Mouse (Mus musculus): Measurements from ENCODE around the gene 5330417C22Rik.
"Not testable (repeated sequence)": the region's sequence is repeated elsewhere in the genome, so short reads cannot be mapped to it uniquely, and the experiment has no call there.

Gene 5330417C22Rik

GRCm38 (mm10) chr3:108533114-108533885, 3.0 kb downstream of the 5330417C22Rik start:
- no peak for DNase-seq (ENCODE audit: low spot score)

DNA sequence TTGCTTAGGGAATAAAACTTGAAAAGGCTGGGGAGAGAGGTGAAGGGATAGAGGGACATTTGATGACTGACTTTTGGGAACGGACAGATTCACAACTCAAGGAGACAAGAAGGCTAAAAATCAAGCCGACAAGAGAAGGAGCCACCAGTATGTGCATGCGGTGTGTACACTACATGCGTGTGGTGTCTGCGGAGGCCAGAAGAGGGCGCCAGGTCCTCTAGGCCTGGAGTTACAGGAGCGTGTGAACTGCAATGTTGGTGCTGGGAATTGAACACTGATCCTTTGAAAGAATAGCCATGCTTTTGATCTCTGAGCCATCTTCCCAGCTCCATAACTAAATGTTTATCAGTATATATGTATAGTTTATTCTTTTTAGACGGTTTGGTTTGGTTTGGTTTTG, 7.8 kb downstream of the 5330417C22Rik start:
- DNase-seq (ENCODE audit: low spot score): no peak

DNA sequence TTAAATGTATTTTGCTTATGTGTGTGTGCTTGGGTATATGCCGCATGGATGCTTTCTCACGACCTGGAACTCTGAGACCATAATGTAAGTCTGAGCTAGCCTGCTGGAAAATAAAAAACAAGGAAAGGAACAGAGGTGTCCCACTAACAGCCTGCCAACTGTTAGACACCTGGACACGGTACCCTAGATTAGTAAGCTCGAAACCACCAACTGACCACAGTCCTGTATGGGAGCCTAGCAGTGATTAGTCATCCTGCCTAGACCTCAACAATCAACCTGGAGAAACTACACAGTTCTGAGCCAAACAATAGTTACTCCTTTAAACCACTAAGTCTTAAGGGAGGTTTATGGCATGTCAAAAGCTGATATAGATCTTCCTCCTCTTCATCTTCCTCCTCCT, 12.9 kb downstream of the 5330417C22Rik start:
- no peak for DNase-seq (ENCODE audit: low spot score)

GRCm38 (mm10) chr3:108518276-108518675, 18.1 kb downstream of the 5330417C22Rik start:
- DNase-seq (ENCODE audit: low spot score): no peak

GRCm38 (mm10) chr3:108513465-108513864, 22.9 kb downstream of the 5330417C22Rik start:
- no peak for DNase-seq (ENCODE audit: low spot score)

GRCm38 (mm10) chr3:108510716-108511483, 25.4 kb downstream of the 5330417C22Rik start:
- DNase-seq (ENCODE audit: low spot score): no peak

DNA sequence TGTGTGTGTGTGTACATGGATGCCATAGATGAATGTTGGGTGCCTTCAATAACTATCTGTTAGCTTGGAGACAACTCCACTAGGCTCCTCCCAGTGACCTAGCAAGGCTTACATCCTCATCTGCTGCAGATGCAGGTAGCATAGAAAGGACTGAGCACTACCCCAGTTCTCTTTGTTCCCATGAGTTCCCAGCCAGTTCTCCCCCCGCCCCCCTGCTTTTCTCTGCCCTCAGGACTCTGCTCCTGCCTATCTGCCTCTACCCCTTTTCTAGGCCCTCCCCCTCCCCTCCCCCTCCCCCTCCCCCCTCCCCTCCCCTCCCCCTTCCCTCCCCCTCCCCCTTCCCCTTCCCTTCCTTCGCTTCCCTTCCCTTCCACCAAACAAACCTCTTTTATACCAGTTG, 26.2 kb downstream of the 5330417C22Rik start:
- DNase-seq (ENCODE audit: low spot score): no peak

DNA sequence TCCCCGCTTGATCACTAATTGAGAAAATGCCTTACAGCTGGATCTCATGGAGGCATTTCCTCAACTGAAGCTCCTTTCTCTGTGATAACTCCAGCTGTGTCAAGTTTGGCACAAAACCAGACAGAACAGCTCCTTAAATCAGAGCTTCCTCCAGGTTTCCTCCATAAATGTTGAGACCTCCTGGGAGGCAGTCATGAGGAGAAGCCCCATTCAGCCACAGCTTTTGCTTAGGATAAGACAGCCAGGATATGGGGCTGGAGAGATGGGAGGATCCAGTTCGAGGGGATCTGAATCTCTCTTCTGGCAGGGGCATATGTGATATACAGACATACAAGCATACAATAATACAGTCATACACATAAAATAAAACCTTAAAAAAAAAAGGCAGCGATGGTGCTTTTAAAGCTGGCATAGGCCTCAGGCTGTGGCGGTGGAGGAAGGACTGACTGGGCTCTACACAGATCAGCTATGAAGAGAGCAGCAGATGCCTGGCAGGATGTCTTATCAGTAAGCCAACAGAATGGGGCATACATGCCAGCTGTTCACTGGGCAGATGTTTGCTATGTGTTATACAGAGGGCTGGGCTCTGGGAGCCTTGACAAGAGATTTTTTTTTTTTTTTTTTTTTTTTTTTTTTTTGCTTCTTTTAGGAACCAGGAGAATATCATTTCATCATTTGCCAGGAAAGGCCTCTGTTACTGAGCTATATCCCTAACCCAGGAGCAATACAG, 27.4 kb downstream of the 5330417C22Rik start:
- no peak for DNase-seq (ENCODE audit: low spot score)

GRCm38 (mm10) chr3:108503908-108504307, 32.4 kb downstream of the 5330417C22Rik start:
- DNase-seq (ENCODE audit: low spot score): no peak

- not testable (repeated sequence) for DNase-seq (ENCODE audit: low spot score)
Observed at GRCm38 (mm10) chr3:108501411-108501810, 34.9 kb downstream of the 5330417C22Rik start.

GRCm38 (mm10) chr3:108499826-108500225, 36.5 kb downstream of the 5330417C22Rik start:
- no peak for DNase-seq (ENCODE audit: low spot score)

- no peak for DNase-seq (ENCODE audit: low spot score)
Observed at GRCm38 (mm10) chr3:108497602-108498001, 38.7 kb downstream of the 5330417C22Rik start.

DNA sequence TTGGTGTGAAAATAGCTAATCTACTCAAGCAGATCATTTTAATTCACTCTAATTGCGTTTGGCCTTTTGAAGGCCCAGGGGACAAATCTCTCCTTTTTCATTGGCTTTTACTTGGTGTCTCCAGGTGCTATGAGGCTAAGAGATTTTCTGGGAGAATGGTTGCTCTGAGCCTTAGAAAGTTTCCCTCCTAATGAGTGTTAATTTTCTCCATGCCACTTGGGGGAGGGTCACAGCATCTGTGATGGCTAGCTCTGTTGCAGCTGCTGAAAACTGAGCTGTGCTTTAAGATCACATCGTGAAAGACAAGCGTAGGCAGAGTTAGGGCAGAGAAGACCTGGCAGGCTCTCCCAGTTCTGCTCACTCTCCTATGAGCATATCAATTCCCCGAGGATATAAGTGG, 40.9 kb downstream of the 5330417C22Rik start:
- peak; percentile 44 for DNase-seq (ENCODE audit: low spot score)

- DNase-seq (ENCODE audit: low spot score): no peak
Observed at GRCm38 (mm10) chr3:108494861-108495474, 41.4 kb downstream of the 5330417C22Rik start.

- DNase-seq (ENCODE audit: low spot score): no peak
Observed at GRCm38 (mm10) chr3:108489968-108490367, 46.4 kb downstream of the 5330417C22Rik start.

DNA sequence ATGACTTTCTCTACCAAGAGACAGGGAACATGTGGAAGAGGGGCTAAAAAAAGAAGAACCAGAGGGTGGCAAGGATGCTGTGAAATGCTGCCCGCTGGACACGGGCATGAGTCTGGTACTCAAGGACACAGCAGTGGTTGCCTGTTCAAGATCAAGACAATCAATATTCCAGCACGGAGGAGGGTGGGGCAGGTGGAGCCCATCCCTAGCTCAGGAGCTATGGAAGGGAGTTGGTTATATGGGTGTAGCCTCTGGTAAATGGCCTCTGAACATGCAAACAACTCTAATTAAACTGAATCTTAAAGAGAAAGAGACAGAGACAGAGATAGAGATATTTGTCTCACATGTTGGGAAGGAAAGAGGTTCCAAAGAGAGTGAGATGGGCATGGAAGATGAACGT, 51.6 kb downstream of the 5330417C22Rik start:
- no peak for DNase-seq (ENCODE audit: low spot score)

DNA sequence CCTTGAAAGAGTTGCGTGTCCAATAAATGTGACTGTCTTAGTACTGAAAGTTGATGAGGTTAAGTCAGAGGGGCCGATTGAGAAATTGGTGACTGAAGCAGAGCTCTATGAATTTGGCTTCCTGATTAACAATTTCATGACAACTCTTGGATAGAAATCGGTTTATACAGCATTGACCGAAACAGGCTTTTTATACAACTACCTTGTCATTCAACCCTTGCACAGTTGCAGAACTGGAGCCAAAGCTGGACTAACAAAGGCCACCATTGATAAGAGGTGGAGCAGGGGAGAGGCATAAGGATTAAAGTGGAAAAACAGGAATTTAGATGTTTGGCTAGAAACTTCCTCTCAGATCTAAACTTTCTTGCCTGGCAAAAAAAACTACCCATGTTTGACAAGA, 57.5 kb downstream of the 5330417C22Rik start:
- DNase-seq (ENCODE audit: low spot score): no peak

DNA sequence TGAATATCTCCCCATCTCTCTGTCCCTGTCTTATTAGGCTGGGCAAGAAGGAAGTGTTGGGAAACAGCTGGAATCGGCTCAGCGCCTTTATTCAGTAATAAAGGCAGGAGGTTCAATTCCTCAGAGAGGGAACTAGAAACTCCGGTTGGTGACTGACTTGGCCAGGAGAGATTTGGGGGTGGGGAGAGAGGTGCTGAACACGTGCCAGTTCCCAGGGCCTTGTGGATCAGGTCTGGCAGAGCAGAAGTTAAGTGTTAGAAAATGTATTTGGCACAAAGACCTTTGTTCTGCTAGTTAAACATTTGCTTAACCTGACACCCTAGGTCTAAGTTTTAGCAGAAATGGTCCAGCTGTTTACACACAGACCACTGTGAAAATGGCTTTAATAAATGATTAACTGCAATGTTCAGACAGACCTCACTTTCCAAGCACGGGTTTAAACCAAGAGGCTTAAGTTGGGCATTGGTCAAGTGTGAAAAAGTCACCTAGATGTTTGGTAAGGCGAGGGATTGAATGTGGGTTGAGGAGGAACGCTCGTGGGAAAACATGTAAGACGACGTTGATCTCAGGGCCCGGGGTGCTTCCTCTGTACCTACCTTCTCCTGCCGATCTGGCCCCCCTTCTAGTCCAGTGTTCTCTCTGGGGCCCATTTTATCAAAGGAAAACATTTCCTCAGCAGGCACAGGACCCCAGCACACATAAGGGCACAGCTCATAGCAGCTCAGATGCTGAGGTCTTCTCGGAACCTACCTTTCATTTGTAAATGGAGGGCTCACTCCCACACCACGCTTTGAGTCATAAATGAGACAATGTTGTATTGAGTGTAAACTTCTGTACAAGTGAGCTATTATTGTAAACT, 59.3 kb downstream of the 5330417C22Rik start:
- DNase-seq (ENCODE audit: low spot score): no peak

DNA sequence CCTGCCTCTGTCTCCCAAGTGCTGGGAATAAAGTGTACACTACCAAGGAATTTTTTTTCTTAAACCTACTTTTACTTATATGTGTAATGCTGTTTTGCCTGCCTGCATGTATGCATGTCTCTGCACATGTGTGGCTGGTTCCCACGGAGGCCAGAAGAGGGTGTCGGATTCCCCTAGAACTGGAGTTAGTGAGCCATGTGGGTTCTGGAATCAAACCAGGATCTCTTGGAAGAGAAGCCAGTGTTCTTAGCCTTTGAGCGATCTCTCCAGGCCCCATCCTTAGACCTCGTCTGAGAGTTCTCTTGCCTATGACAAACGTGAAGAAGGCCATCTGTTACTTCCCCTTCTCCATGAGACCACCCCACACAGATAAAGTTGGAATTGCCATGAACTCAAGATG, 60.8 kb downstream of the 5330417C22Rik start:
- no peak for DNase-seq (ENCODE audit: low spot score)

- no peak for DNase-seq (ENCODE audit: low spot score)
Observed at GRCm38 (mm10) chr3:108474969-108475368, 61.4 kb downstream of the 5330417C22Rik start.

- no peak for DNase-seq (ENCODE audit: low spot score)
Observed at GRCm38 (mm10) chr3:108467760-108468159, 68.6 kb downstream of the 5330417C22Rik start.
